Mouse (Mus musculus) cerebellum, adult 2 months (tissue): ENCODE measurements at regions not wholly inside any gene's neighbourhood (a gene's known extent, or its start where the extent isn't known, plus 50 kb on each side); places are given as distances from the start of the nearest gene placed in this dataset.

Source experiments
- DNase-seq, 2 experiments: peaks; one replicate each; pipeline ENCODE4 v3.0.0; 2021
- H3K27ac ChIP-seq: fragments of 200-500 bp; 2 replicates; pipeline ENCODE4 v1.5.1; 2012; ENCODE audit warnings: low read length, control low read depth, inconsistent platforms; ENCODE audit not compliant: insufficient read depth
- H3K27me3 ChIP-seq: fragments of 200-500 bp; 2 replicates; pipeline ENCODE4 v1.6.1; 2012; ENCODE audit warnings: inconsistent platforms, mild to moderate bottlenecking, low read length, moderate library complexity; ENCODE audit not compliant: control insufficient read depth, insufficient read depth
- H3K4me1 ChIP-seq: fragments of 200-500 bp; 2 replicates; pipeline ENCODE4 v1.6.1; 2011; ENCODE audit warnings: low read length; ENCODE audit not compliant: control insufficient read depth, insufficient read depth
- H3K4me3 ChIP-seq: fragments of 200-500 bp; replicated peaks from 2 replicates; pipeline ENCODE3; 2011; ENCODE audit warnings: mild to moderate bottlenecking, low read depth, low read length, control low read depth; ENCODE audit not compliant: insufficient read depth
- CTCF ChIP-seq: fragments of 200-500 bp; IDR thresholded peaks from 2 replicates; pipeline ENCODE4 v1.5.1; 2011; ENCODE audit warnings: low read depth, mild to moderate bottlenecking, control low read depth, low read length, moderate library complexity, borderline replicate concordance; ENCODE audit not compliant: insufficient read depth
- POLR2A ChIP-seq: fragments of 200-500 bp; IDR thresholded peaks from 2 replicates; pipeline ENCODE4 v1.6.1; 2011; ENCODE audit warnings: low read length, control low read depth, borderline replicate concordance; ENCODE audit not compliant: insufficient read depth
- WGBS: fragments of 180-500 bp; shearing (Covaris S2); methylation state at CpG from one replicate; pipeline ENCODE4 v1.1.7; 2018; 5-methylcytosine and 5-hydroxymethylcytosine counted together

DNA sequence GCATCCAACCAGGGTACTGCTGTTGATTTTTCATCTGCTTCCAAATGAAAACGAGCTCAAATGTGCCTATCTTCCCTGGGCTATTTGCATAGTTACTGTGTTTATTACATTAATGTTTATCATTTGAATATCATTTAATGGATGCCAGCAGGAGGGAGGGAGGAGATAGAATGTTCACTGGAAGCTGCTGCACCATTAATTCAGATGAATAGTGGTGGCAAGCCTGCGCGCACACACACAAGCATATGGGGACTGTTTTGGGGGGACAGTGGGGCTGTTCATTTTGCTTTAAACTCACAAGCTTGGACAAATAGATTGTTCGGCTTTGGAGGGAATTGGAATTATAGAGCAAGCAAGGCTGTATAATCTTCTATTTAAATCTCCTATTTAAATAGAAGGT lies 74.3 kb upstream of the Samsn1 start:
- WGBS, result 79% methylated on average over 4 of the region's 4 CpGs
- no peak overlapping the region for H3K4me3 ChIP-seq
- DNase-seq, result no peak
- H3K27me3 ChIP-seq, result no peaks in the 10 kb centered on the region
- no peak for TF ChIP-seq POLR2A
- no peak for TF ChIP-seq CTCF
- H3K27ac ChIP-seq, result no peak overlapping the region
- H3K4me1 ChIP-seq, result no peaks in the 10 kb centered on the region

DNA sequence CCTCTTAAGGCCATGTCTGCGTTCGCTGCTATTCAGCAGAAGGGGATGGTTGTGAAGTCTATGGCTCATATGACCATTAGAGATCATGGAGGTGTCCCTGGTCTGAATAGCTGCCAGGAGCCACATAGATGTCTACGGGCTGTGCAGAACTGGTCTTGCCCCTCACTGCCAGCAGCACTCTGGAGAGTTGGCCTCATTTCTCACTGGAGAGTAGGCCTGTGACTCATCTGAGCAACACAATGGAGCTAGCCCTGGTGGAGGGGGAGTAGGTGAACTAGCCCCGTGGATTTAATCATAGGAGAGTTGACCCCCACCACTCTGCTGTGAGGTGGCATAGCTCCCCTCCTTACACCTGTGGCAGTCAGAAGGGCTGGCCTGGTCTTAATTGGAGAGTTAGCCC lies 63.3 kb upstream of the Samsn1 start:
- no peak for TF ChIP-seq POLR2A
- H3K27me3 ChIP-seq, result no peaks in the 10 kb centered on the region
- 82% methylated on average over 4 of the region's 4 CpGs for WGBS
- DNase-seq, result no peak
- H3K27ac ChIP-seq, result no peak overlapping the region
- no peak overlapping the region for H3K4me3 ChIP-seq
- H3K4me1 ChIP-seq, result no peaks in the 10 kb centered on the region

DNA sequence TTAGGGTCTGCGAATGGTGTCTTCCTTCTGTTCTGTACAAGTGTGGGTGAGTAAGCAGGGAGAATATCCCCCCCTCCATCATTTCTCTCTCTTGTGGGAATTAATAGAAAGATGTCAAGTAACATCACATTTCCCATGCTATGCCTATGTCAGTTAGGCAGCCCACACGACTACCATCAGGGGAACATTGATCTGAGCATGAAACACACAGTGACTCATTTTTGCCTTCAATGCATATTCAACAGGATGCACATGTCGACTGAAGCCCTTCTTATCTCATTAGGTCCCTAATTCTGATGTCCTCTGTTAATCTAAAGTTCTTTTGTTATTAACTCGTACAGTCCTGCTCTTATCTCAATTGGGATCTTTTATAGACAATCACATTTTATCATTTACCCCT lies 60.4 kb upstream of the Samsn1 start:
- no peak overlapping the region for H3K27ac ChIP-seq
- WGBS, result 74% methylated on average over 4 of the region's 4 CpGs
- no peak for TF ChIP-seq CTCF
- TF ChIP-seq POLR2A, result no peak
- H3K4me3 ChIP-seq, result no peak overlapping the region
- H3K4me1 ChIP-seq, result no peaks in the 10 kb centered on the region
- no peak for DNase-seq
- no peaks in the 10 kb centered on the region for H3K27me3 ChIP-seq

DNA sequence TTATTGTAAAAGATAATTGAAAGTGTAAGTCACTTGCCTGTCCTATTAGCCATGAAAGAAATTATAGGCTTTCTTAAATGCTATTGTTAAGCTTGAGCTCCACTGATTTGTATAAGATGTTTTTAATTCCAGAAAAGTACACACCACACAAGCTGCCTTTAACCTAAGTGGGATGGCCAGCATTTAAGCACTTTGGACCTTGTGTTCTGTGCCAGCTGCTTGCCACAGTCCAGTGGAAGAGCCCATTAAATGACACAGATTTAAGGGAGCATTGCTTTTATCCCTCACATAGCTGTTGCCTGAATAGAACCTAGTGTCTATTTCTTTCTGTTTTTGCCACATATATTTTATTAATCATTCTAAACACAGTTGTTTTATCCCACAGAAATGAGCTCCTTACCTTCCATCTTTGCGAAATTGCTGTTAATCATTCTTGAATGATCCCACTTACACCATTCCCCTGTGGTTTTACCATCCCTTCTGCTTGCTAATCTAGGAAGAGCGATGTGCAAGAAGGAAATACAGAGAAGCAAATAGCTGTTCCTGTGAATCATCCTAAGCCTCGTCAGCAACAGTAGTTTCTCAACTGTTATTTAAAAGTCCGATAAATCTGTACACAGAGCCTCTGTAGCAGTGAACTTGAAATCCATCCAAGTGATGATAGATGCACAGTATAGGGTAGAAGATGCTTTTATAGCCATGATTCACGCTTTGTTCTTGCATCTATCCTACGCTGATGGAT lies 57.9 kb upstream of the Samsn1 start:
- TF ChIP-seq POLR2A (no peak), CTCF (no peak)
- 84% methylated on average over 6 of the region's 6 CpGs for whole genome bisulfite sequencing

DNA sequence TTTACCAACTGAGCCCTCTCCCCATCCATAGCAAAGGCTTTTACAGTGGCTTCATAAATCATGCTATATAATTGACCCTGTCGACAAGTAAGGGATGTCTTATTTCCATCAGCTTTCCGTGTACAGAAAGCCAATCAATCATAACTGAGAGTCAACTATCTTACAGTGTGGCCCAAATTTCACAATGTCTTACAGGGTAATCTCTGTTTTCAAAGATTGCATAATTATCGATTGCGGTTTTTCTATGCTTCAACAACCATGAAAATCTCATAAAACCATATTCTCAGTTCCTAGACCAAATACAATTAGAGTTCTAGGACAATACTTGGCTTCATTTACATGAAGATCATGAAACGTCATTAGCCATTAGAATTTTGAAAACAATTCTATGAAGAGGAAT lies 56.1 kb upstream of the Samsn1 start:
- Histone ChIP-seq H3K27me3 (no peaks in the 10 kb centered on the region), H3K4me3 (no peak overlapping the region), H3K4me1 (no peaks in the 10 kb centered on the region), H3K27ac (no peak overlapping the region)
- 93% methylated on average over 5 of the region's 5 CpGs for WGBS
- no peak for DNase-seq
- TF ChIP-seq POLR2A (no peak), CTCF (no peak)

More for the DNA sequence above, 57.9 kb upstream of the Samsn1 start:
- DNase-seq, result no peak
- Histone ChIP-seq H3K27me3 (no peaks in the 10 kb centered on the region), H3K27ac (no peak overlapping the region), H3K4me3 (no peak overlapping the region), H3K4me1 (no peaks in the 10 kb centered on the region)

DNA sequence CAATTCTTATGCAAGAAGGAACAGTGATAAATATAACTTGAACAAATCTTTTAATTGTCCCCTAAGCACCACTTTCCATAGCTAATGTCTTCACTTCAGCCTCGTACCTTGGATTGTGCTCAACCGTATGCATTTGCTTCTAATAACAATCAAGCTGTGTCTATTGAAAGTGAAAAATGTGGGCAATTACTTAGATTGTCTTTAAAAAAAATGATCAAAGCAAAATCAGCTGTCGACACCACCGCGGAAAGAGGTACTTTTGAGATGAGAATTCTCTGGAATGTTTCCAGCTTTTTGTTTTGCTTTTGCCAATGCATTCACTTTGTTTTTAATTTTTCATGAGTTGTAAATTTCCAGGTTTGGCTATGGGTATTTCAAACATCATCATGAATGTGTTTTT lies 54.1 kb upstream of the Samsn1 start:
- no peak overlapping the region for H3K4me3 ChIP-seq
- WGBS, result 36% methylated on average over 5 of the region's 5 CpGs
- H3K27me3 ChIP-seq, result no peaks in the 10 kb centered on the region
- DNase-seq, result no peak
- H3K4me1 ChIP-seq, result no peaks in the 10 kb centered on the region
- no peak overlapping the region for H3K27ac ChIP-seq
- TF ChIP-seq CTCF (no peak), POLR2A (no peak)
